Comparison of ENCODE assay signal across 18 mouse cellular contexts in the genomic region with DNA sequence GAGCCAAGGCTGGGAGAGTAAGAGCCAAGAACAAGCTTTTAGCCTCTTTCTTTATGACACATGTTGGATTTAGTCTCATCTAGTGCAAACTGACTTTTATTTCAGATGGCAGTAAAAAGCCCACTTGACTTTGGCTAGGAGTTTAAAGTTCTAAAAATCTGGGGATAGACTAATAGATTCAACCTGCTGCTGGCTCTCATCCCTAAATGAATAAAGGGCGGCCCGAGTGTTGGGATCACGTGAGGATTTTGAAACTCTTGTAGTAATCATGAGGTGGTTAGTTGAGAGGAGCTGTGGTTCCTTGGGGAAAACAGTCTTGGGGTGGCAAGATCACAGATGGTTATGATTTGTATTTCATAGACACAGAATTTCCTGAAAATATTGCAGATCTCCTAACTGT.
"Had no signal": no experiment of that assay in that cellular context is flagged by ENCODE, and none has a peak within 500 bp of the region (broad histone marks: within the 10 kb centered on the region; RNA-seq: fewer than 3 reads in every experiment).

No protein-coding gene starts in this region.

- H3K9ac ChIP-seq: lung, embryonic 14.5 days; midbrain, embryonic 13.5 days; midbrain, embryonic 15.5 days; neural tube, embryonic 12.5 days had no signal

- DNase-seq: lung, adult 18-20 months; lung, embryonic 14.5 days; lung, postnatal 14 days; lung, postnatal 36 days; retina, postnatal 1 day; right cerebral cortex, adult 18-20 months; right cerebral cortex, postnatal 25 days; right cerebral cortex, postnatal 4 days; spleen, adult 18-20 months; thymus, adult 18-20 months; thymus, postnatal 14 days; thymus, postnatal 36 days had no signal

- H3K4me3 ChIP-seq: megakaryocyte, embryonic 14.5 days; midbrain, embryonic 13.5 days; midbrain, embryonic 15.5 days; neural tube, embryonic 12.5 days had no signal

- H3K9me3 ChIP-seq: midbrain, embryonic 13.5 days; midbrain, embryonic 15.5 days; neural tube, embryonic 12.5 days had no signal

- H3K4me2 ChIP-seq: lung, embryonic 14.5 days; midbrain, embryonic 11.5 days; midbrain, embryonic 13.5 days; midbrain, embryonic 15.5 days; neural tube, embryonic 12.5 days had no signal

- H3K27me3 ChIP-seq: megakaryocyte, embryonic 14.5 days; midbrain, embryonic 13.5 days; midbrain, embryonic 15.5 days; neural tube, embryonic 12.5 days had no signal

- H3K27ac ChIP-seq: macrophage; midbrain, embryonic 13.5 days; midbrain, embryonic 15.5 days; neural tube, embryonic 12.5 days had no signal

- ATAC-seq: midbrain, embryonic 13.5 days; midbrain, embryonic 15.5 days had no signal

- H3K4me1 ChIP-seq: megakaryocyte, embryonic 14.5 days; midbrain, embryonic 13.5 days; midbrain, embryonic 15.5 days; neural tube, embryonic 12.5 days had no signal

- H3K36me3 ChIP-seq: midbrain, embryonic 13.5 days; midbrain, embryonic 15.5 days; neural tube, embryonic 12.5 days had no signal
